Comparison of ENCODE assay signal across 8 mouse cellular contexts in genomic region chr17:69439571-69440480, GRCm38 (mm10). TPM values are rescaled to one million over a fixed set of nuclear protein-coding genes. Genes with fewer than 3 reads are reported as not detected.
DNase-seq lines count a peak whose midpoint lies in the region; ATAC-seq and TF ChIP-seq lines count a peak whose summit lies in the region.

No protein-coding gene starts in this region.

- no peak for TF ChIP-seq CTCF in forebrain, postnatal 0 days (IDR thresholded peaks at IDR 0.05; ENCODE audit: low read depth)
- no peak for TF ChIP-seq CTCF in kidney, postnatal 0 days (IDR thresholded peaks at IDR 0.05; ENCODE audit: low read depth)
- TF ChIP-seq CTCF in liver, postnatal 0 days (IDR thresholded peaks at IDR 0.05; ENCODE audit: low read depth): no peak

- no peak overlapping the region for H3K9ac ChIP-seq in lung, embryonic 15.5 days
- H3K9ac ChIP-seq in forebrain, postnatal 0 days: peak overlapping the region; percentile 47
- no peak overlapping the region for H3K9ac ChIP-seq in kidney, postnatal 0 days (ENCODE audit: low read depth, low read length)
- H3K9ac ChIP-seq in liver, postnatal 0 days (replicated peaks): no peak overlapping the region
- no peak overlapping the region for H3K9ac ChIP-seq in stomach, embryonic 15.5 days

- WGBS in lung, embryonic 15.5 days: 1% methylated on average over 50 of the region's 52 CpGs
- under 1% methylated on average over 52 of the region's 52 CpGs for WGBS in forebrain, postnatal 0 days
- 1% methylated on average over 48 of the region's 52 CpGs for WGBS in kidney, postnatal 0 days
- WGBS in liver, postnatal 0 days (ENCODE audit: insufficient replicate concordance): 1% methylated on average over 46 of the region's 52 CpGs
- 2% methylated on average over 47 of the region's 52 CpGs for WGBS in stomach, embryonic 15.5 days

- peaks cover 11% of the 10 kb centered on the region; the same call in 1 of the 2 replicates for H3K4me1 ChIP-seq in lung, embryonic 15.5 days
- H3K4me1 ChIP-seq in forebrain, postnatal 0 days (ENCODE audit: insufficient read depth): no peaks in the 10 kb centered on the region
- H3K4me1 ChIP-seq in kidney, postnatal 0 days (replicated peaks; ENCODE audit: insufficient read depth, low read length): 0 out of 2 replicates have a peak, but pooled peaks cover 6% of the 10 kb centered on the region
- peaks cover 10% of the 10 kb centered on the region for H3K4me1 ChIP-seq in liver, postnatal 0 days (ENCODE audit: insufficient read depth)
- H3K4me1 ChIP-seq in stomach, embryonic 15.5 days: peaks cover 9% of the 10 kb centered on the region

- peak; percentile 56; the same call in 1 of the 2 replicates for ATAC-seq in lung, embryonic 15.5 days (ENCODE audit: borderline replicate concordance, extremely low read depth, low FRiP score, low TSS enrichment)
- peak; percentile 43 for ATAC-seq in forebrain, postnatal 0 days
- peak; percentile 52 for ATAC-seq in kidney, postnatal 0 days (replicated peaks; ENCODE audit: low FRiP score, low read depth)
- ATAC-seq in liver, postnatal 0 days: peak; percentile 4; the same call in 1 of the 2 replicates
- 0 out of 2 replicates have a peak, but pooled peaks have one; percentile 37 for ATAC-seq in stomach, embryonic 15.5 days (ENCODE audit: insufficient read depth, low FRiP score, low read depth)

- no peaks in the 10 kb centered on the region for H3K36me3 ChIP-seq in lung, embryonic 15.5 days
- no peaks in the 10 kb centered on the region for H3K36me3 ChIP-seq in forebrain, postnatal 0 days (ENCODE audit: insufficient read depth)
- no peaks in the 10 kb centered on the region for H3K36me3 ChIP-seq in kidney, postnatal 0 days (ENCODE audit: insufficient read depth, low read length)
- H3K36me3 ChIP-seq in liver, postnatal 0 days (replicated peaks; ENCODE audit: insufficient read depth, low read length): no peaks in the 10 kb centered on the region
- H3K36me3 ChIP-seq in stomach, embryonic 15.5 days: no peaks in the 10 kb centered on the region

- no peak for TF ChIP-seq EP300 in liver, postnatal 0 days (IDR thresholded peaks at IDR 0.05; ENCODE audit: low read depth)

- peak overlapping the region; percentile 64 for H3K4me2 ChIP-seq in lung, embryonic 15.5 days
- peak overlapping the region; percentile 94 for H3K4me2 ChIP-seq in forebrain, postnatal 0 days (ENCODE audit: low read depth)
- H3K4me2 ChIP-seq in kidney, postnatal 0 days (ENCODE audit: low read length): peak overlapping the region; percentile 56
- H3K4me2 ChIP-seq in liver, postnatal 0 days (ENCODE audit: low read depth, low read length): peak overlapping the region; percentile 69
- H3K4me2 ChIP-seq in stomach, embryonic 15.5 days: peak overlapping the region; percentile 75

- H3K27me3 ChIP-seq in lung, embryonic 15.5 days: peaks cover 35% of the 10 kb centered on the region
- peaks cover 36% of the 10 kb centered on the region for H3K27me3 ChIP-seq in forebrain, postnatal 0 days (ENCODE audit: insufficient read depth, low read length)
- H3K27me3 ChIP-seq in kidney, postnatal 0 days (ENCODE audit: insufficient read depth, low read length): peaks cover 11% of the 10 kb centered on the region
- peaks cover 34% of the 10 kb centered on the region for H3K27me3 ChIP-seq in liver, postnatal 0 days (ENCODE audit: insufficient read depth, low read length)
- peaks cover 30% of the 10 kb centered on the region for H3K27me3 ChIP-seq in stomach, embryonic 15.5 days (replicated peaks)

- H3K4me3 ChIP-seq in lung, embryonic 15.5 days: peak overlapping the region; percentile 22; the same call in 1 of the 2 replicates
- H3K4me3 ChIP-seq in forebrain, postnatal 0 days (ENCODE audit: low read depth, low read length): peak overlapping the region; percentile 56
- peak overlapping the region; percentile 20; the same call in 1 of the 2 replicates for H3K4me3 ChIP-seq in kidney, postnatal 0 days (replicated peaks; ENCODE audit: low read depth, low read length)
- H3K4me3 ChIP-seq in liver, postnatal 0 days (ENCODE audit: low read depth, low read length): peak overlapping the region; percentile 42
- peak overlapping the region; percentile 35 for H3K4me3 ChIP-seq in stomach, embryonic 15.5 days (replicated peaks)

- no peak overlapping the region for H3K27ac ChIP-seq in lung, embryonic 15.5 days
- no peak overlapping the region for H3K27ac ChIP-seq in forebrain, postnatal 0 days (ENCODE audit: low read depth, low read length)
- H3K27ac ChIP-seq in kidney, postnatal 0 days: no peak overlapping the region
- H3K27ac ChIP-seq in liver, postnatal 0 days (ENCODE audit: low read depth): no peak overlapping the region
- H3K27ac ChIP-seq in stomach, embryonic 15.5 days: no peak overlapping the region

- no peaks in the 10 kb centered on the region for H3K9me3 ChIP-seq in lung, embryonic 15.5 days
- H3K9me3 ChIP-seq in forebrain, postnatal 0 days (ENCODE audit: low read length): no peaks in the 10 kb centered on the region
- no peaks in the 10 kb centered on the region for H3K9me3 ChIP-seq in kidney, postnatal 0 days (replicated peaks; ENCODE audit: low read length)
- no peaks in the 10 kb centered on the region for H3K9me3 ChIP-seq in liver, postnatal 0 days (ENCODE audit: low read length)
- H3K9me3 ChIP-seq in stomach, embryonic 15.5 days: no peaks in the 10 kb centered on the region

- DNase-seq in lung, postnatal 36 days: no peak
- DNase-seq in cerebellum, adult 11-12 months: peak; percentile 79
- DNase-seq in forebrain, postnatal 0 days: peak; percentile 37
- DNase-seq in kidney, postnatal 0 days (ENCODE audit: low spot score): peak; percentile 5
- DNase-seq in liver, postnatal 0 days: peak; percentile 21
- no peak for DNase-seq in ovary, adult 18-20 months (ENCODE audit: low spot score)

RNA-seq across cellular contexts. Expression of gene Akain1, which starts 0.7 kb away (rescaled TPM):
- polyA plus RNA-seq in lung, embryonic 15.5 days (2015; fragmentation: Nextera tagmentation; extraction: Ambion mirVana): not detected in 2 replicates
- 0.10 and 0.92 TPM in 2 replicates for total RNA-seq in forebrain, postnatal 0 days (2014; rRNA removed)
- 0.64 and 0.65 TPM in 2 replicates for polyA plus RNA-seq in forebrain, postnatal 0 days (2015; fragmentation: Nextera tagmentation; extraction: Ambion mirVana)
- polyA plus RNA-seq in kidney, postnatal 0 days (2015; fragmentation: Nextera tagmentation; extraction: Ambion mirVana): not detected in 2 replicates
- polyA plus RNA-seq in liver, postnatal 0 days (2015; fragmentation: Nextera tagmentation; extraction: Ambion mirVana): not detected in 2 replicates
- polyA plus RNA-seq in stomach, embryonic 15.5 days (2015; fragmentation: Nextera tagmentation; extraction: Ambion mirVana): not detected in 2 replicates

RNA-seq across cellular contexts. Expression of gene Zbtb14, which starts 57.0 kb away (rescaled TPM):
- polyA plus RNA-seq in lung, embryonic 15.5 days (2015; fragmentation: Nextera tagmentation; extraction: Ambion mirVana): 25.2 and 25.4 TPM in 2 replicates
- 28.2 and 37.1 TPM in 2 replicates for total RNA-seq in forebrain, postnatal 0 days (2014; rRNA removed)
- polyA plus RNA-seq in forebrain, postnatal 0 days (2015; fragmentation: Nextera tagmentation; extraction: Ambion mirVana): 16.5 and 23.2 TPM in 2 replicates
- 17.0 and 20.1 TPM in 2 replicates for polyA plus RNA-seq in kidney, postnatal 0 days (2015; fragmentation: Nextera tagmentation; extraction: Ambion mirVana)
- 5.2 and 5.3 TPM in 2 replicates for polyA plus RNA-seq in liver, postnatal 0 days (2015; fragmentation: Nextera tagmentation; extraction: Ambion mirVana)
- 18.4 and 19.0 TPM in 2 replicates for polyA plus RNA-seq in stomach, embryonic 15.5 days (2015; fragmentation: Nextera tagmentation; extraction: Ambion mirVana)

Comparison
In these comparisons a context has a peak if more than half of its experiments do, and no peak if none do; other contexts are left out.
1. ATAC-seq: peak in every context shown above with its lines; median percentile 56 in lung, embryonic 15.5 days; 52 in kidney, postnatal 0 days; 43 in forebrain, postnatal 0 days; 37 in stomach, embryonic 15.5 days; 4 in liver, postnatal 0 days.
2. DNase-seq: peak in cerebellum, adult 11-12 months (single experiment), forebrain, postnatal 0 days (single experiment), kidney, postnatal 0 days (single experiment) and liver, postnatal 0 days (single experiment); none in lung, postnatal 36 days (single experiment) and ovary, adult 18-20 months (single experiment).
3. Peak in every context shown above with its lines, with median percentiles within 50 percentile points of each other: H3K4me2 ChIP-seq and H3K4me3 ChIP-seq.